Mouse (Mus musculus) embryonic fibroblast, embryonic 13.5 days (primary cell): ENCODE data around the gene Cds1.

Experiments used
- CTCF ChIP-seq: IDR thresholded peaks from 2 replicates; pipeline ENCODE4 v1.5.1; 2011; ENCODE audit warnings: mild to moderate bottlenecking, control low read depth, low read length, moderate library complexity, borderline replicate concordance; ENCODE audit not compliant: insufficient read depth
- POLR2A ChIP-seq: IDR thresholded peaks from 2 replicates; pipeline ENCODE4 v1.6.1; 2011; ENCODE audit warnings: low read depth, mild to moderate bottlenecking, control low read depth, low read length, moderate library complexity

- no peak for TF ChIP-seq CTCF
- TF ChIP-seq POLR2A = no peak
Measured at GRCm38 (mm10) chr5:101819216-101819615, 54.3 kb downstream of the Cds1 start.
